Mouse (Mus musculus): Measurements from ENCODE around the gene Eif4a2. TPM values are rescaled to one million over a fixed set of nuclear protein-coding genes. Genes with fewer than 3 reads are reported as not detected.

The Eif4a2 gene
- polyA plus RNA-seq, 1 experiment from 2014 or later: 222 TPM

DNA sequence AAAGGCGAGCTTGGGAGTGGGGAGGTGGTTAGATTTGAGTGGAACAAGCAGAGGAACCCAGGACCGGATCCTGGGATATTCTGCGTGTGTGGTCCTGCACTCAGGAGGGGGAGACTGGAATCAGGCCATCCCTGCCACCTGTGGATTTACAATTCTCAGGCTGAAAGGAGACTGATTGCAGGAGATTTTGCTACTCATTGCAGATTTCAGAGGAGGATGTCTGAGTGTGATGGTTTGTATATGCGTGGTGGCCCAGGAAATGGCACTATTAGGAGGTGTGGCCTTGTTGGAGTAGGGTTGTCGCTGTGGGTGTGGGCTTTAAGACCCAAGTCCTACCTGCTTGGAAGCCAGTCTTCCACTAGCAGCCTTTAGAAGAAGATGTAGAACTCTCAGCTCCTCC, 47.0 kb downstream of the Eif4a2 start:
- WGBS: 52% methylated on average over 5 of the region's 5 CpGs
- Histone ChIP-seq H3K9me3 (no peaks in the 10 kb centered on the region), H3K27me3 (replicated peaks) (no peaks in the 10 kb centered on the region), H3K9ac (no peak overlapping the region), H3K36me3 (no peaks in the 10 kb centered on the region), H3K27ac (no peak overlapping the region), H3K4me2 (replicated peaks) (no peak overlapping the region), H3K4me3 (replicated peaks) (no peak overlapping the region), H3K4me1 (replicated peaks) (no peaks in the 10 kb centered on the region)
- no peak for ATAC-seq

DNA sequence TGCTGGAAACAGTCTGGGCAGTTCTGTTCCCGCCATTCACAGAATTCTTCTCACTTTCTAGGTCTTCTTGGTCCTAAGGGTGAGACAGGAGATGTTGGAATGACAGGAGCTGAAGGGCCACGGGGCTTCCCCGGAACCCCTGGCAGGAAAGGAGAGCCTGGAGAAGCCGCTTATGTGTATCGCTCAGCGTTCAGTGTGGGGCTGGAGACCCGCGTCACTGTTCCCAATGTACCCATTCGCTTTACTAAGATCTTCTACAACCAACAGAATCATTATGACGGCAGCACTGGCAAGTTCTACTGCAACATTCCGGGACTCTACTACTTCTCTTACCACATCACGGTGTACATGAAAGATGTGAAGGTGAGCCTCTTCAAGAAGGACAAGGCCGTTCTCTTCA, 49.8 kb downstream of the Eif4a2 start:
- Histone ChIP-seq H3K4me1 (replicated peaks) (no peaks in the 10 kb centered on the region), H3K9me3 (no peaks in the 10 kb centered on the region), H3K36me3 (no peaks in the 10 kb centered on the region), H3K27me3 (replicated peaks) (no peaks in the 10 kb centered on the region), H3K27ac (no peak overlapping the region), H3K9ac (no peak overlapping the region), H3K4me3 (replicated peaks) (no peak overlapping the region), H3K4me2 (replicated peaks) (no peak overlapping the region)
- ATAC-seq: no peak
- WGBS: 95% methylated on average over 13 of the region's 13 CpGs

DNA sequence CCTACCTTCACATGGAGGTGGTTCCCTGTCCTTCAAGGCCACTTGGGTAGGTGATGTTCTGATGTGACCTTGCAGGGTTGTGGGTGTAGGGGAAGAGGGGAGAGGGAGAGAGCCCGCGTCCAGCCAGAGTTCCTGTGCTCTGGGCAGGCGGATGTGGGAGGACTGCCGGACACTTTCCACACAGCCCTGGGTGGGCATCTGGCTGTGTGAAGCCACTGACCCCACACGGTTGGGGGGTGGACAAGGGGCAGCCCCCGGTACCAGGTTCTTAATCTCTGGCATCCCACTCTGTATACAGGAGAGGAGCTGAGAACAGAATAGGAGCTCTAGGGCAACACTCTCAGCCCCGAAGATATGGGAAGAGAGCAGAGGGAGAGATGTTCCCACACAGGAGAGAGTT, 51.0 kb downstream of the Eif4a2 start:
- WGBS: 82% methylated on average over 7 of the region's 7 CpGs
- Histone ChIP-seq H3K9me3 (no peaks in the 10 kb centered on the region), H3K36me3 (no peaks in the 10 kb centered on the region), H3K9ac (no peak overlapping the region), H3K4me1 (replicated peaks) (no peaks in the 10 kb centered on the region), H3K27ac (no peak overlapping the region), H3K4me3 (replicated peaks) (no peak overlapping the region), H3K27me3 (replicated peaks) (no peaks in the 10 kb centered on the region), H3K4me2 (replicated peaks) (no peak overlapping the region)
- no peak for ATAC-seq

DNA sequence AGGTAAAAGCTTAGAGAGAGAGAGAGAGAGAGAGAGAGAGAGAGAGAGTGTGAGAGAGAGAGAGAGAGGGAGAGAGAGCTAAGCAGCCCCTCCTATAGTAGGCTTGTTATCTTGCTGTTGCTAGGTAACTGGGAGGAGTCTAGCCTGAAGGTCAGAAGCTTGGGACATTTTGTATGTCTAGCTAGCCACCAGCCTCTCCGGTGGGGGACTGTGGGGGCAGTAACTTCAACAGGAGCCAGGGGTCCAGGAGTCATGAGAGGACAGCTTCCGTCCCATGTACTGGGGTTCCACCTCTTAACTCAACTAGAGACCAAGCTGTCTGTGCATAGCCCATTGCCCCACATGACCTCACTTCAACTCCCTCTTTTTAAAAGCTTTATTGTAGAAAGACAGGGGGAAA, 51.7 kb downstream of the Eif4a2 start:
- no peak for ATAC-seq
- no peak overlapping the region for H3K9ac ChIP-seq
- no peaks in the 10 kb centered on the region for H3K4me1 ChIP-seq (replicated peaks)
- 52% methylated on average over 2 of the region's 2 CpGs for WGBS
- H3K27ac ChIP-seq: no peak overlapping the region
- H3K9me3 ChIP-seq: no peaks in the 10 kb centered on the region
- no peak overlapping the region for H3K4me2 ChIP-seq (replicated peaks)
- H3K27me3 ChIP-seq (replicated peaks): no peaks in the 10 kb centered on the region
- H3K4me3 ChIP-seq (replicated peaks): no peak overlapping the region
- H3K36me3 ChIP-seq: no peaks in the 10 kb centered on the region

DNA sequence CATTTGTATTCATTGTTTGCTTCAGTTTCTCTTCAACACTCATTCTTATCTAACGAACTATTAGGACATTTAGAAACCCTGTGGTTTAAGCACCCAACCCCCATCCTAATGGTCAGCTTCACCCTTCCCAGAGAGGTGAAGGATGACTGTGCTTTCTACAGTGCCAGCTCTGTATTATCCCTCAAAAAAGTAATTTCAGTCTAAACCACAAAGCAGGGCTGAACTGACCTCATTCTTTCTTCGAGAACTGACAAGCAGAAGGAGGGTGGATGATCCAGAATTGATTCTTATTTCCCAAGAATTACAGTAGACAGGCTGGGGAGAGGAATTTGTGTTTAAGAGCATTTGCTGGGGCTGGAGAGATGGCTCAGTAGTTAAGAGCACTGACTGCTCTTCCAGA, 52.5 kb downstream of the Eif4a2 start:
- no peaks in the 10 kb centered on the region for H3K9me3 ChIP-seq
- H3K4me3 ChIP-seq (replicated peaks): no peak overlapping the region
- H3K4me1 ChIP-seq (replicated peaks): no peaks in the 10 kb centered on the region
- H3K9ac ChIP-seq: no peak overlapping the region
- ATAC-seq: no peak
- 53% methylated on average over 2 of the region's 2 CpGs for WGBS
- H3K36me3 ChIP-seq: no peaks in the 10 kb centered on the region
- H3K27ac ChIP-seq: no peak overlapping the region
- no peaks in the 10 kb centered on the region for H3K27me3 ChIP-seq (replicated peaks)
- no peak overlapping the region for H3K4me2 ChIP-seq (replicated peaks)

DNA sequence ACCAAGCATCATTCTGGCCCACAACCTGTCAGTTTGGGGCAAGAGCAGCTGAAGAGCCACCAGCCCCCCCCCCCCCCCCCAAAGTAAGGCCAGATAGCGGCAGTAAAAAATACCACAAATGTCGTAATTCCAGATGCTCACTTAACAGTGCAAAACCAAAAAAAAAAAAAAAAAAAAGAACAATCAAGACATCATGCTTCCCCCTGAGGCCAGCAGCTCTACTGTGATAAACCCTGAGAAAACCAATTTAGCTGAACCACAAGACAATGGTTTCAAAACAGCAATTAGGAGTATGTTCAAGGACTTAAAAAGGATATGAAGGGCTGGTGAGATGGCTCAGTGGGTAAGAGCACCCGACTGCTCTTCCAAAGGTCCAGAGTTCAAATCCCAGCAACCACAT, 54.9 kb downstream of the Eif4a2 start:
- no peaks in the 10 kb centered on the region for H3K36me3 ChIP-seq
- no peak for ATAC-seq
- H3K9ac ChIP-seq: no peak overlapping the region
- H3K4me1 ChIP-seq (replicated peaks): no peaks in the 10 kb centered on the region
- no peak overlapping the region for H3K4me3 ChIP-seq (replicated peaks)
- H3K4me2 ChIP-seq (replicated peaks): no peak overlapping the region
- H3K27me3 ChIP-seq (replicated peaks): no peaks in the 10 kb centered on the region
- no peaks in the 10 kb centered on the region for H3K9me3 ChIP-seq
- 85% methylated on average over 3 of the region's 3 CpGs for WGBS
- no peak overlapping the region for H3K27ac ChIP-seq

Other genes with a start within 250 kb of the Eif4a2 start
- 26.2 and 30.7 TPM in 2 replicates for gene Tbccd1, start 249.8 kb upstream of the Eif4a2 start, polyA plus RNA-seq (2015; fragmentation: Nextera tagmentation; extraction: Ambion mirVana)
- 120 and 125 TPM in 2 replicates for gene Dnajb11, start 249.6 kb upstream of the Eif4a2 start, polyA plus RNA-seq (2015; fragmentation: Nextera tagmentation; extraction: Ambion mirVana)
- gene Ahsg, start 216.2 kb upstream of the Eif4a2 start, polyA plus RNA-seq (2015; fragmentation: Nextera tagmentation; extraction: Ambion mirVana): 19.7 and 39.1 TPM in 2 replicates
- 0.13 TPM in 1 of 2 replicates, not detected in the other for gene Fetub, start 189.1 kb upstream of the Eif4a2 start, polyA plus RNA-seq (2015; fragmentation: Nextera tagmentation; extraction: Ambion mirVana)
- gene Hrg, start 156.4 kb upstream of the Eif4a2 start, polyA plus RNA-seq (2015; fragmentation: Nextera tagmentation; extraction: Ambion mirVana): not detected in 2 replicates
- 0.69 and 1.1 TPM in 2 replicates for gene Kng2, start 78.0 kb upstream of the Eif4a2 start, polyA plus RNA-seq (2015; fragmentation: Nextera tagmentation; extraction: Ambion mirVana)
- gene Kng1, start 49.6 kb upstream of the Eif4a2 start, polyA plus RNA-seq (2015; fragmentation: Nextera tagmentation; extraction: Ambion mirVana): 6.6 and 10.9 TPM in 2 replicates
- 118 and 130 TPM in 2 replicates for gene Rfc4, start 20.3 kb downstream of the Eif4a2 start, polyA plus RNA-seq (2015; fragmentation: Nextera tagmentation; extraction: Ambion mirVana)
- gene Adipoq, start 39.1 kb downstream of the Eif4a2 start, polyA plus RNA-seq (2015; fragmentation: Nextera tagmentation; extraction: Ambion mirVana): not detected in 2 replicates
- 15.7 and 17.5 TPM in 2 replicates for gene St6gal1, start 117.3 kb downstream of the Eif4a2 start, polyA plus RNA-seq (2015; fragmentation: Nextera tagmentation; extraction: Ambion mirVana)

All from intestine, embryonic 15.5 days (tissue).